Mouse (Mus musculus) liver, postnatal 0 days (tissue): ENCODE measurements at regions not wholly inside any gene's neighbourhood (a gene's known extent, or its start where the extent isn't known, plus 50 kb on each side); places are given as distances from the start of the nearest gene placed in this dataset.

Experiments used
- CTCF ChIP-seq: sonication (generic); IDR thresholded peaks from 2 replicates; pipeline ENCODE4 v1.5.1; 2016; ENCODE audit warnings: antibody characterized with exemption, low read depth
- EP300 ChIP-seq: IDR thresholded peaks from 2 replicates; pipeline ENCODE4 v1.6.1; 2016; ENCODE audit warnings: antibody characterized with exemption, low read depth, mild to moderate bottlenecking

DNA sequence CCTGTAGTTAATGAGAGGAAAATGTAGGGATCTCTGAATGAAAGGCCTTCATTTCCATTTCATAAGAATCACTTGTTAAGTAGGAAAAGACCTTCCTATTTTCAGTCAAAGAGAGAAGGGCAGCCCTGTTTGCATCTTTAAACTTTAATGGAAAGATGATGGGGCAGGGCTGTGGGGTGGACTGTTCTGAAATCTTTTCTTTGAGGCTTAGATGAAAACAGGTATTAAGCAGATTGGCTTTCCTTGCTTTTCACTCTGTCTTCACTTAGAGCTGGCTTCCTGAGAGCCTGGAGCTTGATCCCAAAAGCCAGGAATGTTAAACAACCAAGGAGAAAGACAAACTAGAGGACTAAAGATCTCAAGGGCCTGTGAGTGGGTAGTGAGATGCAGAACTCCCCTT lies 400.3 kb downstream of the 1810013L24Rik start:
- no peak for TF ChIP-seq EP300
- no peak for TF ChIP-seq CTCF
